Mouse (Mus musculus): ENCODE measurements at regions not wholly inside any gene's neighbourhood (a gene's known extent, or its start where the extent isn't known, plus 50 kb on each side); places are given as distances from the start of the nearest gene placed in this dataset.

- Histone ChIP-seq H3K79me2 (replicated peaks; ENCODE audit: control insufficient read depth, insufficient read depth, low read length) (no peaks in the 10 kb centered on the region), H3K4me3 (no peak overlapping the region), H3K27me3 (ENCODE audit: control insufficient read depth, insufficient read depth, low read length) (no peaks in the 10 kb centered on the region), H3K36me3 (ENCODE audit: control insufficient read depth, insufficient read depth, low read length) (no peaks in the 10 kb centered on the region), H3K4me1 (ENCODE audit: control insufficient read depth, insufficient read depth, low read length) (no peaks in the 10 kb centered on the region), H3K9ac (ENCODE audit: low read depth, low read length) (no peak overlapping the region), H3K27ac (no peak overlapping the region)
- intact Hi-C loops (cut with DNase I): no loop called here
- WGBS: 64% methylated on average over 3 of the region's 3 CpGs
- TF ChIP-seq CTCF (IDR thresholded peaks at IDR 0.05) (no peak), POLR2A (IDR thresholded peaks at IDR 0.05; ENCODE audit: insufficient read depth, low read depth, low read length) (no peak), EP300 (IDR thresholded peaks at IDR 0.05; ENCODE audit: insufficient read depth, low read depth, low read length) (no peak)
- no peak for DNase-seq
These were observed 285.0 kb downstream of the Rnf144a start for GRCm38 (mm10) chr12:26130011-26130410.

- 47% methylated on average over 4 of the region's 4 CpGs for WGBS
- H3K4me3 ChIP-seq: no peak overlapping the region
- TF ChIP-seq EP300 (IDR thresholded peaks at IDR 0.05; ENCODE audit: insufficient read depth, low read depth, low read length) (no peak), POLR2A (IDR thresholded peaks at IDR 0.05; ENCODE audit: insufficient read depth, low read depth, low read length) (no peak), CTCF (IDR thresholded peaks at IDR 0.05) (no peak)
- no peaks in the 10 kb centered on the region for H3K36me3 ChIP-seq (ENCODE audit: control insufficient read depth, insufficient read depth, low read length)
- H3K4me1 ChIP-seq (ENCODE audit: control insufficient read depth, insufficient read depth, low read length): no peaks in the 10 kb centered on the region
- intact Hi-C loops (cut with DNase I): no loop called here
- no peaks in the 10 kb centered on the region for H3K27me3 ChIP-seq (ENCODE audit: control insufficient read depth, insufficient read depth, low read length)
- H3K9ac ChIP-seq (ENCODE audit: low read depth, low read length): no peak overlapping the region
- H3K27ac ChIP-seq: no peak overlapping the region
- no peaks in the 10 kb centered on the region for H3K79me2 ChIP-seq (replicated peaks; ENCODE audit: control insufficient read depth, insufficient read depth, low read length)
- no peak for DNase-seq
These were observed 285.5 kb downstream of the Rnf144a start for GRCm38 (mm10) chr12:26129511-26129910.

- no peak overlapping the region for H3K4me3 ChIP-seq
- H3K27me3 ChIP-seq (ENCODE audit: control insufficient read depth, insufficient read depth, low read length): no peaks in the 10 kb centered on the region
- intact Hi-C loops (cut with DNase I): no loop called here
- no peak overlapping the region for H3K27ac ChIP-seq
- H3K36me3 ChIP-seq (ENCODE audit: control insufficient read depth, insufficient read depth, low read length): no peaks in the 10 kb centered on the region
- TF ChIP-seq CTCF (IDR thresholded peaks at IDR 0.05) (no peak), EP300 (IDR thresholded peaks at IDR 0.05; ENCODE audit: insufficient read depth, low read depth, low read length) (no peak), POLR2A (IDR thresholded peaks at IDR 0.05; ENCODE audit: insufficient read depth, low read depth, low read length) (no peak)
- H3K79me2 ChIP-seq (replicated peaks; ENCODE audit: control insufficient read depth, insufficient read depth, low read length): no peaks in the 10 kb centered on the region
- H3K9ac ChIP-seq (ENCODE audit: low read depth, low read length): no peak overlapping the region
- no peaks in the 10 kb centered on the region for H3K4me1 ChIP-seq (ENCODE audit: control insufficient read depth, insufficient read depth, low read length)
- DNase-seq: no peak
These were observed 286.2 kb downstream of the Rnf144a start for GRCm38 (mm10) chr12:26128851-26129250.

- no peak overlapping the region for H3K4me3 ChIP-seq
- WGBS: 81% methylated on average over 9 of the region's 9 CpGs
- TF ChIP-seq EP300 (IDR thresholded peaks at IDR 0.05; ENCODE audit: insufficient read depth, low read depth, low read length) (no peak), CTCF (IDR thresholded peaks at IDR 0.05) (no peak), POLR2A (IDR thresholded peaks at IDR 0.05; ENCODE audit: insufficient read depth, low read depth, low read length) (no peak)
- no peaks in the 10 kb centered on the region for H3K27me3 ChIP-seq (ENCODE audit: control insufficient read depth, insufficient read depth, low read length)
- H3K4me1 ChIP-seq (ENCODE audit: control insufficient read depth, insufficient read depth, low read length): no peaks in the 10 kb centered on the region
- no peak overlapping the region for H3K9ac ChIP-seq (ENCODE audit: low read depth, low read length)
- H3K79me2 ChIP-seq (replicated peaks; ENCODE audit: control insufficient read depth, insufficient read depth, low read length): no peaks in the 10 kb centered on the region
- no peak overlapping the region for H3K27ac ChIP-seq
- intact Hi-C loops (cut with DNase I): no loop called here
- no peaks in the 10 kb centered on the region for H3K36me3 ChIP-seq (ENCODE audit: control insufficient read depth, insufficient read depth, low read length)
- DNase-seq: no peak
These were observed 288.8 kb downstream of the Rnf144a start for GRCm38 (mm10) chr12:26126260-26126659.

- Histone ChIP-seq H3K4me3 (no peak overlapping the region), H3K27me3 (ENCODE audit: control insufficient read depth, insufficient read depth, low read length) (no peaks in the 10 kb centered on the region), H3K27ac (no peak overlapping the region), H3K79me2 (replicated peaks; ENCODE audit: control insufficient read depth, insufficient read depth, low read length) (no peaks in the 10 kb centered on the region), H3K4me1 (ENCODE audit: control insufficient read depth, insufficient read depth, low read length) (no peaks in the 10 kb centered on the region), H3K9ac (ENCODE audit: low read depth, low read length) (no peak overlapping the region), H3K36me3 (ENCODE audit: control insufficient read depth, insufficient read depth, low read length) (no peaks in the 10 kb centered on the region)
- intact Hi-C loops (cut with DNase I): no loop called here
- WGBS: 92% methylated on average over 2 of the region's 2 CpGs
- TF ChIP-seq POLR2A (IDR thresholded peaks at IDR 0.05; ENCODE audit: insufficient read depth, low read depth, low read length) (no peak), CTCF (IDR thresholded peaks at IDR 0.05) (no peak), EP300 (IDR thresholded peaks at IDR 0.05; ENCODE audit: insufficient read depth, low read depth, low read length) (no peak)
- no peak for DNase-seq
These were observed 290.8 kb downstream of the Rnf144a start for GRCm38 (mm10) chr12:26124211-26124610.

- intact Hi-C loops (cut with DNase I): no loop called here
- H3K4me1 ChIP-seq (ENCODE audit: control insufficient read depth, insufficient read depth, low read length): peaks cover 6% of the 10 kb centered on the region; the same call in 1 of the 2 replicates
- peak overlapping the region; percentile 28 for H3K27ac ChIP-seq
- H3K36me3 ChIP-seq (ENCODE audit: control insufficient read depth, insufficient read depth, low read length): no peaks in the 10 kb centered on the region
- H3K79me2 ChIP-seq (replicated peaks; ENCODE audit: control insufficient read depth, insufficient read depth, low read length): no peaks in the 10 kb centered on the region
- H3K27me3 ChIP-seq (ENCODE audit: control insufficient read depth, insufficient read depth, low read length): no peaks in the 10 kb centered on the region
- H3K4me3 ChIP-seq: 0 out of 2 replicates have a peak overlapping the region, but pooled peaks have one; percentile 8
- H3K9ac ChIP-seq (ENCODE audit: low read depth, low read length): no peak overlapping the region
- WGBS: 44% methylated on average over 9 of the region's 9 CpGs
- peak; percentile 17 to 22 for DNase-seq
- TF ChIP-seq POLR2A (IDR thresholded peaks at IDR 0.05; ENCODE audit: insufficient read depth, low read depth, low read length) (no peak), CTCF (IDR thresholded peaks at IDR 0.05) (no peak), EP300 (IDR thresholded peaks at IDR 0.05; ENCODE audit: insufficient read depth, low read depth, low read length) (no peak)
These were observed 299.6 kb downstream of the Rnf144a start for GRCm38 (mm10) chr12:26115339-26115912.
